Mouse (Mus musculus) naive thymus-derived CD4-positive, alpha-beta T cell, adult 2 months (primary cell): ENCODE data around the gene Lsm11.

Experiments used
- DNase-seq: peaks from one replicate; pipeline ENCODE4 v3.0.0-alpha.2; 2011; ENCODE audit warnings: low read depth

Gene Lsm11

DNA sequence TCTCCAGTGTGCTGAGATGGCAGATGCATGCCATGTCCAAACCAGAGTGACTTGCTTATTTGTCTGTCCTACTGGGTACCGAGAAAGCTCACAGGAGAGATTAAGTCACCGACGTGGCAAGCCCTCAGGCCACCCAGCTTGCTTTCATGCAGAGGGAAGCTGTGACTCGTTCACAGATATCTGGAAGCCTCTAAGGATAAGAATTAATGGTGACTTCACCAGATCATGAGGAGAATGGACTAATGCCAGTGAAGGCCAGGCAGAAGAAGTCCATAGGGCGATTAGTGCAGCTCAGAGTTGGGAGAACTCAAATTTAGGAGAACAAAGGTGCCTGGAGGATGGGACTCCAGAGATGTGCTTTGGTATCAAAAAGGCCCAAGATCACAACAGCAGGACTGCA is 17.3 kb downstream of the Lsm11 start:
- DNase-seq = no peak

GRCm38 (mm10) chr11:45926640-45927082 is 18.1 kb downstream of the Lsm11 start:
- peak; percentile 91 for DNase-seq

DNA sequence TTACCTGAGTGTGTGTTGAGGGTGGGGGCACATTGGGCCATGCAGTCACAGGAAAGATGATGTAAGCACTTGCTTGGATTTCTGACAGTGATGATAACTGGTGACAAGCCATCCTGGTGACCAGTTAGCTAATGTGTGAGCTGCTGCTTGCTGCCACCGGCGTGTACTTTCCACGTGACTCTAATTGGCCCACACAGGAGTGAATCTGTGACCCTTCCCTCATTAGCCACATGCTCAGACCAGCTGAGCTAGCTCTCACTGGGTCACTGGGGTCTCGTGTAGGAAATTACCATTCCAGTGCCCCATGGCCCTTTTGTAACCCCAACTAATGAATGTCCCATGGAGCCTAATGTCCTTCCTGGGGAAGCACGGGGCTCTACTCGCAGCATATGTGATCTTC is 19.3 kb downstream of the Lsm11 start:
- no peak for DNase-seq

- no peak for DNase-seq
Observed at GRCm38 (mm10) chr11:45921480-45921898, 23.2 kb downstream of the Lsm11 start.

DNA sequence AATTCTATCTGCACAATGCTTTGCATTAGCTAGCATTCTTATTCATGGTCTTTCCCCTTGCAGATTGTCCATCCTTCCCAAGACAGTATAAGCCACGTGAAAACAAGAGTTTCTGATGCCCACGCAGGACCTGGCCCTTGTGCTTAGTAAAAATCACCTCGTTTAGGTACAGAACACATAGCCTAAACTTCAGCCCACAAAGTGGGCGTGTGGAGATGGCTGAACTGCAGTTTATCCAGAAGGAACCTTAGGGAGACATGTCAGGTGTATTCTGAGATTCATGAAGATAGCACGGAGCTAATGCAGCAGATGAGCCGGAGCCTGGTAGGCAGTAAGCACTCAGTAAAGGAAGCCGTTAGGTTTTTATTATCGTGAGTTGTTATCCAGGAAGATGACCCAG is 23.7 kb downstream of the Lsm11 start:
- no peak for DNase-seq

DNA sequence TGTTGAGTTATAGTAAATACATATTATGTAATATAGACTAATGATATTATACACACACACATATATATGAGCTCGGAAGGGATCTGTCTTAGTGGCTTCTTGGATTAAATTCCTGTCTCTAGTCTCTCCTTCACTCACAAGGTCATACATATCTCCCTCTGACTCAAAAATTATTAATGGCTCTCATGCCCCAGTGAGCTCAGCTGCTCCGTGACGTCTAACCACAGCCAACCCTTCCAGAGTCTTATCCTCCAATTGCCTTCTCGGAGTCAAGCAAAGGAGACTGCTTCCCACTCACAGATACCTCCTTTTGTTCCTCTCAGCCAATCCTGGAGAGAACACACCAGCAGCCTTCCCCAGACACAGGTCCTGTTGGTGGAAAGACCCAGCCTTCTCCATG is 25.9 kb downstream of the Lsm11 start:
- no peak for DNase-seq

DNA sequence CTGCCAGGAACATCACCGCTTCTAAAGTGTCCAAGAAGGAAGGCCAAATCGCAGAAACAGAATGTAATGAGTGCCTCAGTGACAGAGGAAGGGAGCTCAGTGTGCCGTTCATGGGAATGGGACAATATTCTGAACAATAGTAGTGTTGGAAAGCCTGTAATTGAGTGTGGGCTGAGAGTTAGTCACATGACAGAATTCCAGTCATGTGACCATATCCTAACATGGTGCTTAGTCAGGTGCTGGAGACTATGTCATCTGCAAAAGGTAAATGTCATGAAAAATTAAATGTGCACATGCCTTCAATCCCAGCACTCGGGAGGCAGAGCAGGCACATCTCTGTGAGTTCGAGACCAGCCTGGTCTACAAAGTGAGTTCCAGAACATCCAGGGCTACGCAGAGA is 26.7 kb downstream of the Lsm11 start:
- no peak for DNase-seq

DNA sequence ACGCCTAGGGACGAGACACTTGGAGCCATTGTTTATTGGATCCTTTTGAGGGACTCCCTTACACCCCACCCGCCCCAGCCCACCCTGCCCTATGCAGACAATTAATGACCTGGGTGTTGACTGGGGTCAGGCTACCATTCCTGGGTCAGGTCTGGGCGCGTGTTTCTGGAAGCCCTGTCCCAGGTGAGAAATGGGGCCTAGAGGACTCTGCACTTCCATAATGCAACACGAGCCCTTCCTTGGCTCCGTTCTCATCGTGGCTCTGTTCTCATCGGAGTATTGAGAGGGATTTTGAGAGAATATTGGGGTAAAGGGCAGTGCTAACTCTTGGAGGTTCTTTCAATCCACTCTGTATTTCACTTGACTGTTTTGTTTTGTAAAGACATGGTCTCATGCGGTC is 28.5 kb downstream of the Lsm11 start:
- no peak for DNase-seq

GRCm38 (mm10) chr11:45910701-45911100 is 34.0 kb downstream of the Lsm11 start:
- no peak for DNase-seq

DNA sequence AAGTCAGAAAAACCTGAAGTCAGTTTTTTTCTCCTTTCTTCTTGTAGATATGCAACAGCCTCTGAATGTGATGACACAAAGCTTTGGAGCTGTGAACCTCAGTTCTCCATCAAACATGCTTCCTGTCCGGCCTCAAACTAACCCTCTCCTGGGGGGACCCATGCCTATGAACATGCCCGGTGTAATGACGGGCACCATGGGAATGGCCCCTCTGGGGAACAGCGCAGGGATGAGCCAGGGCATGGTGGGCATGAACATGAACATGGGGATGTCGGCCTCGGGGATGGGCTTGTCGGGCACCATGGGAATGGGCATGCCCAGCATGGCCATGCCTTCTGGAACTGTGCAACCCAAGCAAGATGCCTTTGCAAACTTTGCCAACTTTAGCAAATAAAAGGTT is 35.8 kb downstream of the Lsm11 start:
- no peak for DNase-seq

- no peak for DNase-seq
Observed at GRCm38 (mm10) chr11:45908070-45908469, 36.7 kb downstream of the Lsm11 start.

GRCm38 (mm10) chr11:45907301-45907700 is 37.4 kb downstream of the Lsm11 start:
- DNase-seq = no peak

GRCm38 (mm10) chr11:45906109-45906786 is 38.5 kb downstream of the Lsm11 start:
- no peak for DNase-seq

- DNase-seq = no peak
Observed at GRCm38 (mm10) chr11:45900233-45901015, 44.3 kb downstream of the Lsm11 start.

DNA sequence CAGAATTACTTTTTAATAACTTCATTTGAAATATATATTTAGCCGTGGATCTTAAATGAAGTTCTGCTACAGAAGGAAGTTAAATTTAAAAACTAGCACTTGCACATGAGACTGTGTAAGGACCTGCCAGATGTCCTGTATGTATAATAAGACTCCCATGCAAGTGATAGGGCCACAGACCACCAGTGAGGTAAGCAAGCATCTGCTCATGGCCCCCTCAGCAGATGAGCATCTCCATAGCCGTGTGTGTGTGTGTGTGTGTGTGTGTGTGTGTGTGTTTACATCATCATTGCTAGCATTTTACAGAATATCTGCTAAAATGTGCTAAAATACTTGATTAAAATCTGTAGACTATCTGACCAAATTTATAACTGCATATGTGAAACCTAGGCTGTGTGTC is 47.3 kb downstream of the Lsm11 start:
- DNase-seq = no peak

GRCm38 (mm10) chr11:45892861-45893360 is 51.8 kb downstream of the Lsm11 start:
- DNase-seq = no peak

GRCm38 (mm10) chr11:45890423-45890822 is 54.3 kb downstream of the Lsm11 start:
- no peak for DNase-seq

DNA sequence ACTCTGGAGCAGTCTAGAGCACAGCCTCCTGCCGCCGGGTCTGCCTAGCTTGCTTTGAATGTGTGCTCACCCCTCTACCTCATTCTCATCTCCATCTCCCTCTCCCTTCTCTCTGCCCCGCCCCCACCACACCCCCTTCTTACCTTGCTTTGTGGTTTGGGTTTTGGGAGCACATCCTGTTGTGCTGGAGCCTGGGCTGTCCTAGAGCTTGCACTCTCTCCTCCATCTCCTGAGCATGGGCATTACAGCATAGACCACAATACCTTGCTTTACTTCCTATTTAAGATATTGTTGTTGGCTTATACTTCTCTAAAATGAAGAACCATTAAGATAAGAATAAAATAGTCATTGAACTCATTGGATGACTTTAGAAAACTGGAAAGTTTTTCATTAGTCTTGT is 54.8 kb downstream of the Lsm11 start:
- DNase-seq = no peak

DNA sequence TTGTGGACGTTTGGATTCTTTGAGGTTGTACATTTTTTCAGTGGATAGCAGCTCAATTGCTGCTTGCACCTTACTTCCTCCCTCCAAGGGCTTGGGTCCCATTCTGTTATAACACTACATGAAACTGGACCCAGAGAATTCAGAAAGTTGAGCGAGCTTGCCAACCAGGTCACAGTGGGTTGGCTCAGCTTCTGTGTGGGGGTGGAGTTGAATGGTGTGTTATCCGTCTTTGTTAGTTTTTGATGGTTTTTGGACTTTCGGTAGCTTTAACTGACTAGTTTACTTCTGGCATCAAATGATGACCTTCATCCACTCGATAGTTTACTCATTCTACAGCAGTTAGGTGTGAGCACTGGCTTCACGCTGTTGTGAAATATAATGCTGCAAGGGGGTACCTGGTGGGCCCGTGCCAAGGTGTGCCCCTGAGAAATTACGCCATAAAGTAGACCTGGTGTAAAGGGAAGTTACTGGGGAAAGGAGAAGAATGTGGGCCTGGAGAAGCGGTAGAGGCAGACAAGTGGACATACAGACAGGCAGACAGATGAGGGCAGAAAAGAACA is 56.2 kb downstream of the Lsm11 start:
- DNase-seq = no peak

GRCm38 (mm10) chr11:45886596-45886995 is 58.1 kb downstream of the Lsm11 start:
- DNase-seq = no peak

DNA sequence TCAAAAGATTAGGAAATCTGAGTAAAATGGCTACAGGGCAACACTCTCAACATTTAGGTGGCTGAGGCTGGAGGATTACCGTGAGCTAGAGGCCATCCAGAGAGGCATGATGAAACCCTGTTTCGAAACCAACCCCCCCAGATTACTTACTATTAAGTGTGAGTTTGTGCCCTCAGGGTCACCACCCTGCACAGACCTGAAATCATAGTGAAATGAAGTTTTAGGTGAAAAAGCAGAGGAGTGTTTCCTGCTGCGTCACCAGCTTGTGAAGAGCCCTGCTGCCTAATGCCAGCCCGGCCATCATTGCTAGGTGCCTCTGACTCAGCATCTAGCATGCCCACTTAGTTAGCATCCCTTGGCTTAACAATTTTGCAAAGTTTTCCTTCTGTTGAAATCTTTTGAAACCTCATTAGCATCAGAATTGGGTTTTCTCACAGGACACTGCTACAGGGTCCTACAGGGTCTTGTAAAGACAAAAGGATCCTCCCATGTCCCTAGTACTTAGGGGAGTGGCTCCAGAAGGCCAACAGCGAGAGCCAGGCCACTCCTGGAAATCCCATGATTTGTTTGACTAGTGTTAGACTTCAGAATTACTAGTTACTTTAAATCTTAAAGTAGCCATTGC is 59.0 kb downstream of the Lsm11 start:
- DNase-seq = no peak

GRCm38 (mm10) chr11:45884029-45884428 is 60.7 kb downstream of the Lsm11 start:
- peak; percentile 83 for DNase-seq
